Mouse (Mus musculus) olfactory bulb, adult 2 months (tissue): Measurements from ENCODE around the gene Slc35f5. TPM values are rescaled to one million over a fixed set of nuclear protein-coding genes. Genes with fewer than 3 reads are reported as not detected.

Experiments
- H3K27ac ChIP-seq: fragments of 200-500 bp; 2 replicates; pipeline ENCODE4 v1.5.1; 2012; ENCODE audit warnings: low read depth, low read length; ENCODE audit not compliant: insufficient read depth
- H3K4me1 ChIP-seq: fragments of 200-500 bp; 2 replicates; pipeline ENCODE4 v1.6.1; 2012; ENCODE audit warnings: low read length; ENCODE audit not compliant: control insufficient read depth, insufficient read depth
- H3K4me3 ChIP-seq: fragments of 200-500 bp; 2 replicates; pipeline ENCODE4 v1.5.1; 2012; ENCODE audit warnings: mild to moderate bottlenecking, low read depth, low read length, moderate library complexity; ENCODE audit not compliant: insufficient read depth
- CTCF ChIP-seq: fragments of 200-500 bp; IDR thresholded peaks from 2 replicates; pipeline ENCODE4 v1.5.1; 2012; ENCODE audit warnings: low read depth, mild to moderate bottlenecking, low read length, moderate library complexity; ENCODE audit not compliant: insufficient read depth
- POLR2A ChIP-seq: fragments of 200-500 bp; IDR thresholded peaks from 2 replicates; pipeline ENCODE4 v1.6.1; 2012; ENCODE audit warnings: mild to moderate bottlenecking, low read depth, low read length, moderate library complexity; ENCODE audit not compliant: insufficient read depth
- WGBS: fragments of 180-500 bp; shearing (Covaris S2); methylation state at CpG from one replicate; pipeline ENCODE4 v1.1.7; 2018; 5-methylcytosine and 5-hydroxymethylcytosine counted together
- polyA plus RNA-seq: library from polyadenylated mRNA; stranded (reverse); fragments of >200 nt; gene quantifications from 2 replicates; pipeline ENCODE4 v1.2.4, GENCODE M21; 2012; ENCODE audit warnings: low replicate concordance; ENCODE audit not compliant: missing spikeins, insufficient read depth, insufficient read length

The Slc35f5 gene
- polyA plus RNA-seq, 1 experiment = not detected

GRCm38 (mm10) chr1:125607087-125607803 is 46.9 kb downstream of the Slc35f5 start:
- no peak overlapping the region for H3K27ac ChIP-seq
- WGBS = 15% methylated on average over 10 of the region's 10 CpGs
- no peak overlapping the region for H3K4me3 ChIP-seq
- TF ChIP-seq POLR2A (no peak), CTCF (peak; percentile 76; the same call in 1 of the 2 replicates)
- H3K4me1 ChIP-seq = peaks cover 5% of the 10 kb centered on the region

- H3K4me3 ChIP-seq = no peak overlapping the region
- 86% methylated on average over 4 of the region's 4 CpGs for WGBS
- no peak for TF ChIP-seq CTCF
- no peak for TF ChIP-seq POLR2A
- H3K4me1 ChIP-seq = no peaks in the 10 kb centered on the region
- H3K27ac ChIP-seq = no peak overlapping the region
Observed at GRCm38 (mm10) chr1:125624376-125625076, 64.1 kb downstream of the Slc35f5 start.

- no peak overlapping the region for H3K27ac ChIP-seq
- H3K4me1 ChIP-seq = no peaks in the 10 kb centered on the region
- 44% methylated on average over 8 of the region's 8 CpGs for WGBS
Observed at GRCm38 (mm10) chr1:125639501-125640253, 79.3 kb downstream of the Slc35f5 start.

DNA sequence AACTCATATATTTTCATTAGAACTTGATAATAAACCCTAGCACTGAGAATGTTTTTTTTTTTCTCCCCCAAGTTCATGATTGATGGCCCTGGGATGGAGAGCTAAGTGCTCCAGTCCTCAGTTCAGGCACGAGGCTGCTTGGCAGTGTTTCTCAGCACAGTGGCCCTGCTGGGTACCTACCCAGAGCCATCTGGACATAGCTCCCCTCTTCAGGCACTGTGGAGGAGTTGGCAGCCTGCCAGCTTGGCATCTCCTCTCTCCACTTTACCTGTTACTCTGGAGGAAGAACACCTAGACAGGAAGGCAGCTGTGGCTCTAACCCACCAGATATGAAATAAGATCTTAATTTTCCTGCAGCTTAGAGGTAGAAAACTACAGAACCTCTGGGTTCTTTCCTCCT is 83.2 kb downstream of the Slc35f5 start:
- Histone ChIP-seq H3K27ac (no peak overlapping the region), H3K4me1 (no peaks in the 10 kb centered on the region), H3K4me3 (no peak overlapping the region)
- WGBS = 46% methylated on average over 1 of the region's 1 CpGs
- no peak for TF ChIP-seq POLR2A
- TF ChIP-seq CTCF = no peak

More at GRCm38 (mm10) chr1:125639501-125640253, 79.3 kb downstream of the Slc35f5 start:
- no peak overlapping the region for H3K4me3 ChIP-seq
- TF ChIP-seq POLR2A (no peak), CTCF (no peak)

Other genes starting within 250 kb of the Slc35f5 start
- 180 TPM in 1 of 2 replicates, not detected in the other for gene Actr3, start 124.9 kb upstream of the Slc35f5 start, polyA plus RNA-seq
- gene Gpr39, start 116.4 kb downstream of the Slc35f5 start, polyA plus RNA-seq = not detected in 2 replicates